In the genomic region with DNA sequence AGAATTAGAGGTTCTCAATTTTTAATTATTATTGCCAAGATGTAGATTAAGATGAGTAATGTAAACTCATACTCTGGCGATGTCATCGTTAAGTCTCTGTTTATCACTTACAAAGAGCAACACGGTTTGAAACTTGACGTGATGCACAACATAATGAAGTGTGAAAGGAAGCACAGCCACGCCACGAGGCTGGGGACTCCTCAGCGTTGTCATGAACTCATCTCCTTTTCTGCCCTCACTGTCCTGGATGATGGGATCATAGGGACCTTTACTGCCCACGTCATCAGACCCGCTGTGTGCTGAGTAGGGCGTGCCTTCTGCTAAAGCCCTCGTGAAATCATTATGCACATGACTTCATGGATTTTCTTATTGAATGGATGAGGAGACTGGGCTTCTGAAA, we compare ENCODE assay signal across 28 mouse cellular contexts.
DNase-seq lines count a peak whose midpoint lies in the region; ATAC-seq lines count a peak whose summit lies in the region.
"Had no signal": no experiment of that assay in that cellular context is flagged by ENCODE, and none has a peak within 500 bp of the region (broad histone marks: within the 10 kb centered on the region; RNA-seq: fewer than 3 reads in every experiment).

No protein-coding gene starts in this region.

- no peaks in the 10 kb centered on the region for H3K27me3 ChIP-seq in hindbrain, embryonic 15.5 days
- no peaks in the 10 kb centered on the region for H3K27me3 ChIP-seq in hindbrain, embryonic 13.5 days
- H3K27me3 ChIP-seq in lung, embryonic 15.5 days = no peaks in the 10 kb centered on the region
- H3K27me3 ChIP-seq in midbrain, embryonic 16.5 days (ENCODE audit: control insufficient read depth, insufficient read depth, low read depth, low read length) = no peaks in the 10 kb centered on the region
- H3K27me3 ChIP-seq in midbrain, embryonic 14.5 days (ENCODE audit: control insufficient read depth, insufficient read depth, low read length) = no peaks in the 10 kb centered on the region
- H3K27me3 ChIP-seq: embryonic facial prominence, embryonic 13.5 days; forebrain, embryonic 12.5 days; forebrain, embryonic 15.5 days; heart, embryonic 12.5 days; heart, embryonic 15.5 days had no signal

- no peak for DNase-seq in lung, adult 18-20 months
- peak; percentile 10 for DNase-seq in lung, postnatal 10 days
- no peak for DNase-seq in lung, postnatal 36 days
- no peak for DNase-seq in midbrain, embryonic 14.5 days
- DNase-seq: adrenal gland, adult 8-10 months; adrenal gland, postnatal 25 days; cerebellum, adult 11-12 months; cerebellum, adult 8-10 months; cerebellum, postnatal 10 days; cerebellum, postnatal 36 days; embryo, embryonic 11 days; gastrocnemius, postnatal 25 days; heart, adult 18-20 months; heart, postnatal 10 days; heart, postnatal 36 days had no signal

- no peak overlapping the region for H3K4me3 ChIP-seq in hindbrain, embryonic 15.5 days
- no peak overlapping the region for H3K4me3 ChIP-seq in hindbrain, embryonic 13.5 days
- H3K4me3 ChIP-seq in lung, embryonic 15.5 days = no peak overlapping the region
- H3K4me3 ChIP-seq in midbrain, embryonic 16.5 days (ENCODE audit: low read depth, low read length) = no peak overlapping the region
- no peak overlapping the region for H3K4me3 ChIP-seq in midbrain, embryonic 14.5 days (replicated peaks; ENCODE audit: low read depth, low read length)
- H3K4me3 ChIP-seq: embryonic facial prominence, embryonic 10.5 days; embryonic facial prominence, embryonic 13.5 days; erythroblast, embryonic 14.5 days; forebrain, embryonic 12.5 days; forebrain, embryonic 15.5 days; heart, embryonic 12.5 days; heart, embryonic 15.5 days; hindbrain, embryonic 10.5 days had no signal

- H3K4me2 ChIP-seq in hindbrain, embryonic 15.5 days = no peak overlapping the region
- H3K4me2 ChIP-seq in hindbrain, embryonic 13.5 days = no peak overlapping the region
- no peak overlapping the region for H3K4me2 ChIP-seq in lung, embryonic 15.5 days
- no peak overlapping the region for H3K4me2 ChIP-seq in midbrain, embryonic 16.5 days (ENCODE audit: low read length)
- H3K4me2 ChIP-seq in midbrain, embryonic 14.5 days (ENCODE audit: low read length) = no peak overlapping the region
- H3K4me2 ChIP-seq: embryonic facial prominence, embryonic 13.5 days; forebrain, embryonic 12.5 days; forebrain, embryonic 15.5 days; heart, embryonic 12.5 days; heart, embryonic 15.5 days had no signal

- WGBS in hindbrain, embryonic 15.5 days = 80% methylated on average over 11 of the region's 11 CpGs
- 83% methylated on average over 11 of the region's 11 CpGs for WGBS in hindbrain, embryonic 13.5 days
- WGBS in lung, embryonic 15.5 days = 34% methylated on average over 11 of the region's 11 CpGs
- 76% methylated on average over 11 of the region's 11 CpGs for WGBS in midbrain, embryonic 16.5 days
- 72% methylated on average over 11 of the region's 11 CpGs for WGBS in midbrain, embryonic 14.5 days

- no peak overlapping the region for H3K27ac ChIP-seq in hindbrain, embryonic 15.5 days (replicated peaks)
- no peak overlapping the region for H3K27ac ChIP-seq in hindbrain, embryonic 13.5 days
- H3K27ac ChIP-seq in lung, embryonic 15.5 days = no peak overlapping the region
- no peak overlapping the region for H3K27ac ChIP-seq in midbrain, embryonic 16.5 days (ENCODE audit: low read length)
- no peak overlapping the region for H3K27ac ChIP-seq in midbrain, embryonic 14.5 days (replicated peaks; ENCODE audit: low read depth, low read length)
- H3K27ac ChIP-seq: embryonic facial prominence, embryonic 10.5 days; embryonic facial prominence, embryonic 13.5 days; forebrain, embryonic 12.5 days; forebrain, embryonic 15.5 days; heart, embryonic 15.5 days; hindbrain, embryonic 10.5 days had no signal

- ATAC-seq in hindbrain, embryonic 15.5 days (ENCODE audit: low FRiP score, low read depth) = peak; percentile 30; the same call in 1 of the 2 replicates
- no peak for ATAC-seq in hindbrain, embryonic 13.5 days (ENCODE audit: low FRiP score)
- peak; percentile 59; the same call in 1 of the 2 replicates for ATAC-seq in lung, embryonic 15.5 days (ENCODE audit: borderline replicate concordance, extremely low read depth, low FRiP score, low TSS enrichment)
- ATAC-seq in midbrain, embryonic 16.5 days = peak; percentile 14; the same call in 1 of the 2 replicates
- no peak for ATAC-seq in midbrain, embryonic 14.5 days (ENCODE audit: low FRiP score, low TSS enrichment)
- ATAC-seq: activated CD4-positive, CD25-positive, alpha-beta regulatory T cell, adult 4 months; forebrain, embryonic 15.5 days had no signal

- no peaks in the 10 kb centered on the region for H3K4me1 ChIP-seq in hindbrain, embryonic 15.5 days (replicated peaks)
- H3K4me1 ChIP-seq in hindbrain, embryonic 13.5 days (replicated peaks) = no peaks in the 10 kb centered on the region
- H3K4me1 ChIP-seq in lung, embryonic 15.5 days = no peaks in the 10 kb centered on the region
- no peaks in the 10 kb centered on the region for H3K4me1 ChIP-seq in midbrain, embryonic 16.5 days (ENCODE audit: control insufficient read depth, insufficient read depth, low read length)
- no peaks in the 10 kb centered on the region for H3K4me1 ChIP-seq in midbrain, embryonic 14.5 days (ENCODE audit: control insufficient read depth, insufficient read depth, low read length)
- H3K4me1 ChIP-seq: embryonic facial prominence, embryonic 10.5 days; embryonic facial prominence, embryonic 13.5 days; forebrain, embryonic 12.5 days; forebrain, embryonic 15.5 days; heart, embryonic 12.5 days; heart, embryonic 15.5 days; hindbrain, embryonic 10.5 days had no signal

- H3K36me3 ChIP-seq in hindbrain, embryonic 15.5 days = peaks cover 6% of the 10 kb centered on the region
- H3K36me3 ChIP-seq in hindbrain, embryonic 13.5 days = peaks cover 10% of the 10 kb centered on the region; the same call in 1 of the 2 replicates
- H3K36me3 ChIP-seq in lung, embryonic 15.5 days = no peaks in the 10 kb centered on the region
- peaks cover 4% of the 10 kb centered on the region; the same call in 1 of the 2 replicates for H3K36me3 ChIP-seq in midbrain, embryonic 16.5 days (ENCODE audit: control insufficient read depth, insufficient read depth, low read length)
- H3K36me3 ChIP-seq in midbrain, embryonic 14.5 days (ENCODE audit: control insufficient read depth, insufficient read depth, low read length) = no peaks in the 10 kb centered on the region
- H3K36me3 ChIP-seq: embryonic facial prominence, embryonic 10.5 days; embryonic facial prominence, embryonic 13.5 days; forebrain, embryonic 12.5 days; forebrain, embryonic 15.5 days; heart, embryonic 12.5 days; heart, embryonic 15.5 days; hindbrain, embryonic 10.5 days had no signal

- H3K9me3 ChIP-seq in hindbrain, embryonic 15.5 days = no peaks in the 10 kb centered on the region
- H3K9me3 ChIP-seq in hindbrain, embryonic 13.5 days = no peaks in the 10 kb centered on the region
- no peaks in the 10 kb centered on the region for H3K9me3 ChIP-seq in lung, embryonic 15.5 days
- no peaks in the 10 kb centered on the region for H3K9me3 ChIP-seq in midbrain, embryonic 16.5 days (replicated peaks; ENCODE audit: control insufficient read depth, low read length, poor library complexity, severe bottlenecking)
- no peaks in the 10 kb centered on the region for H3K9me3 ChIP-seq in midbrain, embryonic 14.5 days (ENCODE audit: control insufficient read depth, low read length)
- H3K9me3 ChIP-seq: embryonic facial prominence, embryonic 10.5 days; embryonic facial prominence, embryonic 13.5 days; forebrain, embryonic 12.5 days; forebrain, embryonic 15.5 days; heart, embryonic 12.5 days; heart, embryonic 15.5 days; hindbrain, embryonic 10.5 days had no signal

- H3K9ac ChIP-seq in hindbrain, embryonic 15.5 days = no peak overlapping the region
- no peak overlapping the region for H3K9ac ChIP-seq in hindbrain, embryonic 13.5 days
- H3K9ac ChIP-seq in lung, embryonic 15.5 days = no peak overlapping the region
- H3K9ac ChIP-seq in midbrain, embryonic 16.5 days (ENCODE audit: low read depth, low read length) = no peak overlapping the region
- H3K9ac ChIP-seq in midbrain, embryonic 14.5 days (replicated peaks; ENCODE audit: low read length) = no peak overlapping the region
- H3K9ac ChIP-seq: embryonic facial prominence, embryonic 13.5 days; forebrain, embryonic 12.5 days; forebrain, embryonic 15.5 days; heart, embryonic 12.5 days; heart, embryonic 15.5 days had no signal

Comparison
In these comparisons a context has a peak if more than half of its experiments do, and no peak if none do; other contexts are left out.
1. ATAC-seq: peak in hindbrain, embryonic 15.5 days (single experiment), lung, embryonic 15.5 days (single experiment) and midbrain, embryonic 16.5 days (single experiment); none in hindbrain, embryonic 13.5 days (single experiment) and midbrain, embryonic 14.5 days (single experiment).